Mouse (Mus musculus) v-Abl transformed pro-B cells (cell line): ENCODE results near the gene Mroh8.
"Not testable (repeated sequence)": the region's sequence is repeated elsewhere in the genome, so short reads cannot be mapped to it uniquely, and the experiment has no call there.

Experiments used
- in situ Hi-C, 2 experiments: fragments of 400-800 bp; cut with MboI; formaldehyde crosslinking; loops; one replicate each; pipeline ENCODE4 v1.15.1; 2025; ENCODE audit not compliant: unreplicated experiment in 2 of 2

Mroh8 gene

DNA sequence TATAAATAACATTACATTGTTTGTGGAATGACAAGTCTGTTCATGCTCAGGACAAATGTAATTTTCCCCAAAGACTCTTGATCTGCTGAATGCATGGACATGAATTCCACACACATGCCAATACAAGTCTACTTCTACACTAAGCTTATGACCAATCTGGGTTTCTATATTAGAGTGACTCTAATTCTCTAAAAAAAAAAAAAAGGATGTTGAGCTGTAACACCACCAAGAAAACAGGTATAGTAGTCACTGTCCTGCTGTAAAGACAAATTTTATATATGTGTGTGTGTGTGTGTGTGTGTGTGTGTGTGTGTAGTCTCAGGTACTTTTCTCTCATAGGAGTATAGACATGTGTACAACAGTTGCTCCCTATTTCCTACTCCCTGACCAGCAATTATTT lies 76.3 kb downstream of the Mroh8 start:
- in situ Hi-C loops = loop anchor here (5.0 kb wide), 2 partner anchors 66 to 71 kb away; partner anchors contain the start of gene Samhd1 (in 1 of the 2)

DNA sequence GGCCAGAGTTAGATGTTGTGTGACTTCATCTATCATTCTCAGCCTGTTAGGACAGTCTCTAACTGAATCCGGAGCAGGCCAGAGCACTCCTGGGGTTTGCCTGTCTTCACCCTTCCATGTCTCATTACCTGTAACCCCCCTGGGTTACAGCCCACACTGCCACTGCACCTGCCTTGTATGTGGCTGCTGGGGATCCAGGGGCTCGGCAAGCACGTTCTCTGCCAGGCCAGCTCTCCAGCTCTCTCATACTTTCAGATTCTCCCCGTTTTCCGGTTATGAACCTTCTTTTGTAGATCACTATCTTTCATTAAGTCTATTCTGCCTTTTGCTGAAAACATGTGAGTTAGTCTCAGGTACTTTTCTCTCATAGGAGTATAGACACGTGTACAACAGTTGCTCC lies 77.0 kb downstream of the Mroh8 start:
- in situ Hi-C loops = loop anchor here (5.0 kb wide), 2 partner anchors 65 to 70 kb away; partner anchors contain the start of gene Samhd1 (in 1 of the 2)

DNA sequence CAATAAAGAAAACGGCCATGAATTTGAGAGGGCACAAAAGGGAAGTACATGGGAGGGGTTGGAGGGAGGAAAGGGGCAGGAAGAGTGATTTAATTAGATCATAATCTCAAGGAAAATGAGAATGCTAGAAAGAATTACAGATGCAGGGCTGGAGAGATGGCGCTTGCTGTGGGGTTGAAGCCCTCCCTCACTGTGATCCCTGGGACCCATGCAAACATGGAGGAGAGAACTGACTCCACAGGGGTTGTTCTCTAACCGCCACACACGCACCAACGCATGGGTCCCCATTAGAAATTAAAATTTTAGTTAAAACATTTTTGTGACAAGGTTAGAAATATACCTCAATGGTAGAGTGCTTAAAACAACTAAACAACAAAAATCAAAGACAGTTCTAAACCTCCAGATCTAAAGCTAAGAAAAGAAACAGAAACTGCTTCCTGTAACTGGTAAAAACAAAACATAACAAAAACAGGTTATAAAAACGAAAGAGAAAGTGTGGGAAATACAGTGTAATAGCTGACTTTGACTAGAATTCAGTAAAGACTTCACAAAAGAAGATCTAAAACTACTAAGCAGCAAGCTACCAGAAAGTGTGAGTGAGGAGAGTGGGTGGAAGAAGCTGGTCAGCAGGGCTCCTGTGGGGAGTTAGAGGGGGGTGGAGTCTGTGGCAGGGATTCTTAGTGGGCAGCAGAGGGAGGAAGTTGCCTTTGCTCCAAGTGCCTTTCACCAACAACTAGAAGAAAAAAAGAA lies 78.1 kb downstream of the Mroh8 start:
- in situ Hi-C loops = loop anchor here (5.0 kb wide), 2 partner anchors 64 to 69 kb away; partner anchors contain the start of gene Samhd1 (in 1 of the 2)

DNA sequence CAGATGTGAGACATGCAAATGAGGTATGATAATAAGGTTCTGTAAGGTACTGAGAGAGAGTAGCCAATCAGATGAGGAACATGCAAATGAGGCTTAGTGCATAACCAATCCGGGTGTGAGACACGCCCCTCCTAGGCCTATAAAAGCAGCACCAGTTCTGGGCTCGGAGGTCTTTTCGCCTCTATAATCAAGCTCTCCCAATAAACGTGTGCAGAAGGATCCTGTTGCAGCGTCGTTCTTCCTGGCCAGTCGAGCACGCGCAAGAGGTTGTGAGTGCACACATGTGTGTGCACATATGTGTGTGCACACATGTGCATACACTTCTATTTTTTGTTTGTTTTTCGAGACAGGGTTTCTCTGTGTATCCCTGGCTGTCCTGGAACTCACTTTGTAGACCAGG lies 80.9 kb downstream of the Mroh8 start:
- in situ Hi-C loops = not testable (repeated sequence)

DNA sequence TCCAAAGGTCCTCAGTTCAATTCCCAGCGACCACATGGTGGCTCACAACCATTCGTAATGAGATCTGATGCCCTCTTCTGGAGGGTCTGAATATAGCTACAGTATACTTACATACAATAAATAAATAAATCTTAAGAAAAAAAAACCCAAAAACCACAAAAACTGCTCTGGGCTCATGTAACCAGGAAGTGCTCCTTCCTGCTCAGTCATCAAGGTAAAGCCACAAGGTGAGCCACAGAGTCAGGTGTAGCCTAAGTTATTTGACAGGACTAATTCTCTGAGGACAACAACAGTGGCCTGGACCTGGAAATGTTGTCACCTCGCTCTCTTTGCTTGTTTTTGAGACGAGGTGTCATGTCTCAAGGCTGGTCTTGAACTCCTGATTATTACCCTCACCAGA lies 88.7 kb downstream of the Mroh8 start:
- in situ Hi-C loops = no loop called here

DNA sequence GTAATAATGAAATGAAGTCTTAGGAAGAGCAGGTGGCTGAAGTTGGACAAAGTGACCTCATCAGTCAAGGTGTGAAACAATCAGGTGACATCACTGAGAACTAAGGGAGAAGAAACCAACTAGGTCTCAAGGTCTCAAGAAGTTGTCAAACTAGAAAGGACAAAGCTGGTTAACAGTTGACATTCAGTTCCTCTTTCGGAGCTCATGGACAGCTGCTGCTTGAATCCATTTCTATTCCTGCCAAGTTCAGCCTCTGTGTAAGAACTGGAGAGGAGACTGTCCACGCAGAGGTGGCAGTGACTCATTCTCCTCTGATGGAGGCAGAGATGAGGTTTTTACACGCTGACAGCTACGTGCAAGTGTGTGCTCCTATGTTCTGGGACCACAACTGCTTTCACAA lies 92.1 kb downstream of the Mroh8 start:
- in situ Hi-C loops = no loop called here

DNA sequence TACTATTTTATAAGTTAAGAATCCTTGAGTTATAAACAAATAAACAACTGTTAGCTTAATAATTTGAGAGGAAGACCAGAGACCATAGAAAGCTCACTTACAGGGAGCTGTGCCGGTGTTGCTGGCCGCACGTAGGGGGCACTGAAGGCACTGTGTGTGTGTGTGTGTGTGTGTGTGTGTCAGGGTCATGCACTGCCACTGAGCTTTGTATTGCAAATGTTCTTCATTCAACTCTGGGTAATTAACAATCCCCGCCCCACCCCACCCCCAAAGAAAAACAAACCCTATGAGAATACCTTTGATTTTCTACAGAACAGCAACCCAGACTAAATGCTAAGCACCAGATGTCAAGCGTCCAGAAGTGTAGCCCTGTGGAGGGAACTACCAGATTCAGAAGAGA lies 92.8 kb downstream of the Mroh8 start:
- in situ Hi-C loops = no loop called here

DNA sequence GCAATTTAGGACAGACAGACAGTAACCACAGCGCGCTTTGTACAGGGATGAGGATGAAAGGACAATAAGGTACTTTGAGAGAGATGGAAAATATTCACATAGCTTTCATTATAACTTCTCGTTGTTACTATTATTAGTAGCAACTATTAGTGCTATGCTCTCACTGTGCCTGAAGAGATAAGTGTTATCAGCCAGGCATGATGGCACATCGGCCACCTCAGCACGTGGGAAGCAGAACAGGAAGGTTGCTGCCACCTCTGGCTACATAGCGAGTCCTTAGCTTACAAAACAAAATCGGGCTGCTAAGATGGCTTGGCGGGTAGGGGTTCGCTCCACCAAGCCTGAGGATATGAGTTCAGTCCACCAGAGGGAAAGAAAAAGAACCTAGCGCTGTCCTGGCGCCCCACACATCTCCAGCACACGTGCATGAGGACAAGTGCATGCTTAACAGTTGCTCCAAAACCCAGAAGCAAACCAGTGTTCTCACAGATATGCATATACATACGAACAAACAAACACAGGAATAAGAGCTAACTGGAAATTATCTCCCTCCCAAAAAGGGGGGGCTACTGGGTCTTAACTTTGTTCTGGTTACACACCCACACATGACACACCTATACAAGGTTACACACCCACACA lies 94.2 kb downstream of the Mroh8 start:
- in situ Hi-C loops = no loop called here

DNA sequence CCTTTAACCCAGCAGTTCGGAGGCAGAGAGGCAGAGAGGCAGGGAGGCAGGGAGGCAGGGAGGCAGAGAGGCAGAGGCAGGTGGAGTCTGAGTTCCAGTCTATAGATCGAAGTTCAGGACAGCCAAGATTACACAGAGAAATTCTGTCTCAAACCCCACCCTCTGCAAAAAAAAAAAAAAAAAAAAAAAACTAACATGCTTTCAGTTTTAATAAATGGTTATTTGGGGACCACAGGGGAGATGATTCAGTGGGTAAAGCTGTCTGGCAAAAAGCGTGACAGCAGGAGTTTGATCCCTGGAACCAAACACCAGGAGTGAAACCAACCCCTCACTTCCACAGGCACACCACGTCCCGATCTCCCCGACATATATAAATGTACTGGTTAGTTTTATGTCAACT lies 101.2 kb downstream of the Mroh8 start:
- in situ Hi-C loops = no loop called here

DNA sequence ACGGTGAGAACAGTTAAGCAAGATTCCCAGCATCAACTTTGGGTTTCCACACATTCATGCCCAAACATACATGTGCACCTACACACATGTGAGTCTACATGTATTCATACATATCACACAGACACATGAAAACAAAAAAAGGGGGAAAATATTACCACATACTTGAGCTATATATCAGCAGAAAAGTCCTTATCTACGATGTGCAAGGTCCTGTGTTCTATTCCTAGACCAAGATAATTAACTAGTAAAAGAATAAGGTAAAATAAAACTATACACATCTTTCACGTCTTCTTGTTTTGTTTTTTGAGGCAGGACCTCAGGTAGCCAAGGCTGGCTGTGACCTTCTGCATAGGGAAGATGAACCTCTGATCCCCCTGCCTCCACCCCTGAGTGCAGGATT lies 103.1 kb downstream of the Mroh8 start:
- in situ Hi-C loops = no loop called here

DNA sequence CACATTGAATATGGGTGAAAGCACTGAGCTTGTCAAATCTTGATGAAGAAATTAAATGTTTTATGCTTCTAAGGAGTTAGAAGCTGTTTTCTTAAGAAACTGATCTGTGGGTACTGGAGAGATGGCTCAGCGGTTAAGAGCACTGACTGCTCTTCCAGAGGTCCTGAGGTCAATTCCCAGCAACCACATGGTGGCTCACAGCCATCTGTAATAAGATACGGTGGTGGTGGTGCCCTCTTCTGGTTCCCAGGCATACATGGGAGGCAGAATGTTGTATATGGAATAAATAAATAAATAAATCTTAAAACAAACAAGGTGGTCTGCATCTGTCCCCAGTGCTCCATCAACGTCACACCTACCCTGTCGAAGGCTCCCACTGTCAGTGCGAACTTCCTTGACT lies 104.9 kb downstream of the Mroh8 start:
- in situ Hi-C loops = no loop called here

DNA sequence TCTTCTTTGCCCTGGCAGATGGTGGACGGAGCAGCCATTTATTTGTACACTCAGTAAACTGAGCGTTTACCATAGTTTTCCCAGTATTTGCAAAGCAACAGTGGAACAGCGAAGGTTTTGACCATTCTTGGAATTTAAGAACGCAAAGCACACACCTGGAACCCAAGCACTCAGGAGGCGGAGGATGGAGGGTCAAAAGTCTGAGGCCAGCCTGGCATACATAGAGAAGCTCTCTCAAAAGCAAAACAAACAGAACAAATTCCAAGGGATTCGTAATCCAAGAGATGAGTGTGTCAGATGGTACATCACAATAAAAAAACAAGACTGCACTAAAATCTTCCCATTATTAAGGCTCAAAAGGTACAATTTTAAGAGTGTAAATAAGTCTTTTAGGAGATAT lies 105.8 kb downstream of the Mroh8 start:
- in situ Hi-C loops = no loop called here

DNA sequence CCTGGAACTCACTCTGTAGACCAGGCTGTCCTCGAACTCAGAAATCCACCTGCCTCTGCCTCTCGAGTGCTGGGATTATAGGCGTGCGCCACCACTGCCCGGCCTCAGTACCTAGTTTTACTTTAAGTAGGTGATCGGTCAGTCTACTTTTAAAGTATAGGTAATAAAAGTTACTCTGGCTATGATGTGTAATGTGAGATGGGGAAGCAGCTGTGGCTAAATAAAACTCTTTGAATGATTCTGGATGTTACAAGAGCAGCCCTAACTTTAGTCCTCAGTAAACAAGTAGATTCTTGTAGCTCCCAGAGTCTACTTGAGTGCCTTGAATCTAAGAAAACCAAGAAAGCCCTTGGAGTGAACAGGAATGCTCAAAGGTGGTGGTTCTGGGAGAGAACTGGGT lies 106.4 kb downstream of the Mroh8 start:
- in situ Hi-C loops = no loop called here

DNA sequence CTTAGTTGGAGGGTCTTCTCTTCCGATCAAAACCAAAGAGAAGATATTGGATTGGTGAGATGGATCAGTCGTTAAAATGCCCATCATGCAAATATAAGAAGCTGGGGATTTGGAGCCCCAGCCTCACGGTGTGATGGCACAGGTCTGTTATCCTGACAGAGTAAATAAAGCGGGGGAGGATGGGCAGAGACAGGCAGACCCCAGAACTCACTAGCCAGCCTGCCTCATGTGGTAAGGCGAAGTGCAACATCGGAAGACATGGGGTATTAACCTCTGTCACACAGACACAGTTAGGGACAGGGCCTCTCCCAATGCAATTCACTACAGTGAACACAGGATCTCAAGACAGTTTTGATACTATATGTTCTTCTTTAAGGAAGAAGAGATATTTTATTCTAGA lies 108.7 kb downstream of the Mroh8 start:
- in situ Hi-C loops = no loop called here

DNA sequence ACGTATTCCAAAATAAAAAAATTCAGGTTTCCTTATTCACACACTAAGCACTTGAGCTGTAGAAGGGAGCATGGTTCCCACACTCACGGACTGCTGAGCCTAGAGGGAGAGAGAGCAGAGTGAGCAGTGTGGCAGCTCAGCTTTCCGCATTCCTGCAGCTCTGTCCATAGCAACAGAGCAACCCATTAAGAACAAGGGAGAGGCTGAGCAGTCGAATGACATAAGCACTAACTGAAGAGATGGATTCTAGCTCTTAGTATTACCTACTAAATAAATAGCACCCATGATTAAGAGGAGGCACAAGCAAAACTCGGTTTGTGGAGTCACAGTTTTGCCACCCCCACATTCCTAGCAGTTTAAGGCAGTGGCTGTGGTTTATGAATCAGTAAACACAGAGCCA lies 109.2 kb downstream of the Mroh8 start:
- in situ Hi-C loops = no loop called here

DNA sequence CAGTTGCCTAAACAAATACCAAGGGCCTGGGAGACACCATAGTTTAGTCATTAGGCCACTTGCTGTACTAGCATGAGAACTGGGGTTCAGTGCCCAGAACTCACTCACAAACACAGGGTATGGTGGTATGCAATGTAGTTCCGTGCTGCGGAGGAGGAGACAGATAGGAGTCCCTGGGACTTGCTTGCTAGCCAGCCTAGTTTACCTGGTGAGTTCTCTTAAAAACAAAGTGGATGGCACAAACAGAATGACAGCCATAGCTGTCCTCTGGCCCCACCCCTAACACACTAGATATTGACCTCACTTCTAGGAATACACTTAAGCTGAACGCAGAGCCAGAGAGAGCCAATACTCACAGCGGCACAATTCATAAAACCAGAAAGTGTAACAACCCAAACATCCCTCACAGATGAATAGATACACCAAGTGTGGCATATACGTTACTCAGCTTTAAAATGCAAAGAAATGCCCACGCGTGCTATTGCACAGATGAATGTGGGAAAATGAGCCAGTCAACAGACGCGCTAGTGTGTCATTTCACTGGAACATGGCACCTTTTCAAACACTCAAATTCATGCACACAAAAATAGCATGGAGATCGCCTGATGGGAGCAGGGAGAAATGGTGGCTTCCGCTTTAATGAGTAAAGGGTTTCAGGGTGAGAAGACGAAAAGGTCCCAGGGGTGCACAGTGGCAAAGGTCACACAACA lies 112.8 kb downstream of the Mroh8 start:
- in situ Hi-C loops = no loop called here

DNA sequence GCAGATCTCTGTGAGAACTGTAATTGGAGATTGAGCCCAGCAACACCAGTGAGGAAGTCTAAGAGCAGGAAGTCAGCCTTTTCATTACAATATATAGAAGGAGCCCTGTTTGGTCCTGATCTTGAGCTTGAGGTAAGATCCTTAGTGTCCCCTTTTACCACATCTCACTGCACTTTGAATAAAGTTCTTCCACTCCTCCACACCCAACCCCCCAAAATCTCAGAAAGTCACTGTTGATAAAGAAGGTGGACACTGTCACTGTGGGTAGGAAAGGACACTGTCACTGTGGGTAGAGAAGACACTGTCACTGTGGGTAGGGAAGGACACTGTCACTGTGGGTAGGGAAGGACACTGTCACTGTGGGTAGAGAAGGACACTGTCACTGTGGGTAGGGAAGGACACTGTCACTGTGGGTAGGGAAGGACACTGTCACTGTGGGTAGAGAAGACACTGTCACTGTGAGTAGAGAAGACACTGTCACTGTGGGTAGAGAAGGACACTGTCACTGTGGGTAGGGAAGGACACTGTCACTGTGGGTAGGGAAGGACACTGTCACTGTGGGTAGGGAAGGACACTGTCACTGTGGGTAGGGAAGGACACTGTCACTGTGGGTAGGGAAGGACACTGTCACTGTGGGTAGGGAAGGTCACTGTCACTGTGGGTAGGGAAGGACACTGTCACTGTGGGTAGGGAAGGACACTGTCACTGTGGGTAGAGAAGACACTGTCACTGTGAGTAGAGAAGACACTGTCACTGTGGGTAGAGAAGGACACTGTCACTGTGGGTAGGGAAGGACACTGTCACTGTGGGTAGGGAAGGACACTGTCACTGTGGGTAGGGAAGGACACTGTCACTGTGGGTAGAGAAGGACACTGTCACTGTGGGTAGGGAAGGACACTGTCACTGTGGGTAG lies 113.8 kb downstream of the Mroh8 start:
- in situ Hi-C loops = not testable (repeated sequence)

DNA sequence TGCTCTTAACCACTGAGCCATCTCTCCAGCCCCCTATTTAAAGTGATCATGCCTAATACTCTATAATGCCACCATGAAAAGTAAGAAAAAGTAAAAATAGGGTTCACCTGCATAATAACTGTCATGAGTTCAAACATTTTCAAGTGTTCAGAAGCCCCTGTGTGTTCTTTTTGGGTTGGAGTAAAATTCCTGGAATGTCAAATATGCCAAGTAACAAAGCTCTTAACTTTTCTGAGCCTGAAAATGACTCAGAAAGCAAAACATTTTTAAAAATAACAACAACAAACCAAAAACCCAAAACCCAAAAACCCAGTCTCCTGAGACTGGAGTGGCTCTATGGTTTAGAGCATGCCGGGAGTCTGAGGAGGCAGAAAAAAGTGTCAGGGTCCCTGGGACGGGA lies 115.2 kb downstream of the Mroh8 start:
- in situ Hi-C loops = no loop called here
